Mouse (Mus musculus) MEL (cell line): Measurements from ENCODE around the gene Xpnpep3. TPM values are rescaled to one million over a fixed set of nuclear protein-coding genes. Genes with fewer than 3 reads are reported as not detected.

Experiments
- DNase-seq: peaks from one replicate; pipeline ENCODE4 v3.0.0; 2011; ENCODE audit warnings: low read depth, low spot score
- H3K27ac ChIP-seq: 2 replicates; pipeline ENCODE4 v1.5.1; 2012; ENCODE audit warnings: low read depth, mild to moderate bottlenecking, control low read depth, low read length, moderate library complexity; ENCODE audit not compliant: control insufficient read depth
- H3K27me3 ChIP-seq, 2 experiments: fragments of 150-350 bp in 1 of 2; sonication (generic) in 1 of 2; 2 replicates each; pipeline ENCODE4 v1.6.1; 2012; ENCODE audit warnings: low read length in 2 of 2, mild to moderate bottlenecking in 2 of 2, improper control_type of control experiment in 1 of 2, moderate library complexity in 1 of 2; ENCODE audit not compliant: insufficient read depth in 2 of 2, control insufficient read depth in 1 of 2
- H3K36me3 ChIP-seq, 2 experiments: 2 replicates each; pipeline ENCODE4 v1.6.1; 2012 to 2014; ENCODE audit warnings: low read length in 2 of 2, improper control_type of control experiment in 1 of 2, inconsistent platforms in 1 of 2, mild to moderate bottlenecking in 1 of 2; ENCODE audit not compliant: insufficient read depth in 2 of 2, control insufficient read depth in 1 of 2
- H3K4me1 ChIP-seq, 2 experiments: fragments of 150-350 bp in 1 of 2; sonication (generic) in 1 of 2; 2 replicates each; pipeline ENCODE4 v1.6.1; 2012; ENCODE audit warnings: low read length in 2 of 2, improper control_type of control experiment in 1 of 2, mild to moderate bottlenecking in 1 of 2; ENCODE audit not compliant: insufficient read depth in 2 of 2, control insufficient read depth in 1 of 2
- H3K4me3 ChIP-seq, 2 experiments: fragments of 150-350 bp in 1 of 2; sonication (generic) in 1 of 2; 2 replicates each; pipeline ENCODE4 v1.5.1; 2012; ENCODE audit warnings: low read depth in 2 of 2, low read length in 2 of 2, mild to moderate bottlenecking in 2 of 2, moderate library complexity in 2 of 2, control low read depth in 1 of 2, improper control_type of control experiment in 1 of 2; ENCODE audit not compliant: control insufficient read depth in 1 of 2, insufficient read depth in 1 of 2
- H3K79me2 ChIP-seq: 2 replicates; pipeline ENCODE4 v1.6.1; 2012; ENCODE audit warnings: mild to moderate bottlenecking, low read length, moderate library complexity; ENCODE audit not compliant: control insufficient read depth, poor library complexity, insufficient read depth
- H3K9ac ChIP-seq: 2 replicates; pipeline ENCODE4 v1.6.1; 2012; ENCODE audit warnings: low read depth, mild to moderate bottlenecking, control low read depth, low read length, moderate library complexity; ENCODE audit not compliant: control insufficient read depth, poor library complexity, severe bottlenecking
- H3K9me3 ChIP-seq: fragments of 150-350 bp; sonication (generic); replicated peaks from 2 replicates; pipeline ENCODE4 v1.6.1; 2012; ENCODE audit warnings: mild to moderate bottlenecking, low read length, improper control_type of control experiment, moderate library complexity; ENCODE audit not compliant: insufficient read depth
- BHLHE40 ChIP-seq: IDR thresholded peaks from 2 replicates; pipeline ENCODE4 v1.6.1; 2012; ENCODE audit warnings: low read depth, mild to moderate bottlenecking, inconsistent platforms, low read length, improper control_type of control experiment, borderline replicate concordance
- CHD1 ChIP-seq: IDR thresholded peaks from 2 replicates; pipeline ENCODE4 v1.6.1; 2012; ENCODE audit warnings: low read depth, mild to moderate bottlenecking, inconsistent platforms, low read length, improper control_type of control experiment
- CHD2 ChIP-seq: IDR thresholded peaks from 2 replicates; pipeline ENCODE4 v1.6.1; 2011; ENCODE audit warnings: low read length, improper control_type of control experiment
- CTCF ChIP-seq, 3 experiments: IDR thresholded peaks in 2 of 3; conservative IDR thresholded peaks in 1 of 3; 2 replicates each; pipeline ENCODE4 v1.5.1; 2011 to 2012; ENCODE audit warnings: low read length in 3 of 3, low read depth in 2 of 3, mild to moderate bottlenecking in 2 of 3, improper control_type of control experiment in 1 of 3, inconsistent platforms in 1 of 3, mixed read lengths in 1 of 3, moderate library complexity in 1 of 3; ENCODE audit not compliant: control insufficient read depth in 1 of 3, insufficient read depth in 1 of 3, poor library complexity in 1 of 3, severe bottlenecking in 1 of 3
- E2F4 ChIP-seq: IDR thresholded peaks from 2 replicates; pipeline ENCODE4 v1.6.1; 2011; ENCODE audit warnings: low read depth, low read length, improper control_type of control experiment, borderline replicate concordance
- ELF1 ChIP-seq: IDR thresholded peaks from 2 replicates; pipeline ENCODE4 v1.6.1; 2014; ENCODE audit warnings: low read depth, mild to moderate bottlenecking, inconsistent platforms, low read length, improper control_type of control experiment, moderate library complexity
- EP300 ChIP-seq, 2 experiments: IDR thresholded peaks; 2 replicates each; pipeline ENCODE4 v1.6.1; 2011; ENCODE audit warnings: improper control_type of control experiment in 2 of 2, low read length in 2 of 2, low read depth in 1 of 2, mild to moderate bottlenecking in 1 of 2
- ETS1 ChIP-seq: IDR thresholded peaks from 2 replicates; pipeline ENCODE4 v1.6.1; 2012; ENCODE audit warnings: low read depth, mild to moderate bottlenecking, inconsistent platforms, low read length, improper control_type of control experiment, moderate library complexity
- GABPA ChIP-seq: IDR thresholded peaks from 2 replicates; pipeline ENCODE4 v1.6.1; 2012; ENCODE audit warnings: low read depth, mild to moderate bottlenecking, inconsistent platforms, low read length, improper control_type of control experiment, moderate library complexity
- GATA1 ChIP-seq: IDR thresholded peaks from 2 replicates; pipeline ENCODE4 v1.6.1; 2011; ENCODE audit warnings: low read depth, low read length, improper control_type of control experiment
- JUND ChIP-seq: IDR thresholded peaks from 2 replicates; pipeline ENCODE4 v1.6.1; 2011; ENCODE audit warnings: low read depth, mild to moderate bottlenecking, improper control_type of control experiment, low read length
- KAT2A ChIP-seq: conservative IDR thresholded peaks from 2 replicates; pipeline ENCODE4 v1.6.1; 2012; ENCODE audit warnings: low read depth, low read length, improper control_type of control experiment, inconsistent platforms
- MAX ChIP-seq: IDR thresholded peaks from 2 replicates; pipeline ENCODE4 v1.6.1; 2011; ENCODE audit warnings: low read length, improper control_type of control experiment
- MAZ ChIP-seq: IDR thresholded peaks from 2 replicates; pipeline ENCODE4 v1.6.1; 2012; ENCODE audit warnings: low read depth, mild to moderate bottlenecking, inconsistent platforms, low read length, improper control_type of control experiment
- MXI1 ChIP-seq: IDR thresholded peaks from 2 replicates; pipeline ENCODE4 v1.6.1; 2011; ENCODE audit warnings: mild to moderate bottlenecking, low read depth, low read length, improper control_type of control experiment
- MYB ChIP-seq: IDR thresholded peaks from 2 replicates; pipeline ENCODE4 v1.6.1; 2011; ENCODE audit warnings: mild to moderate bottlenecking, low read depth, low read length, improper control_type of control experiment
- POLR2A ChIP-seq, 2 experiments: IDR thresholded peaks; 2 replicates each; pipeline ENCODE4 v1.6.1; 2011 to 2012; ENCODE audit warnings: low read length in 2 of 2, mild to moderate bottlenecking in 2 of 2, control low read depth in 1 of 2, improper control_type of control experiment in 1 of 2, low read depth in 1 of 2, moderate library complexity in 1 of 2; ENCODE audit not compliant: control insufficient read depth in 1 of 2, insufficient read depth in 1 of 2, poor library complexity in 1 of 2
- POLR2AphosphoS2 ChIP-seq: IDR thresholded peaks from 2 replicates; pipeline ENCODE4 v1.6.1; 2011; ENCODE audit warnings: low read length, improper control_type of control experiment
- POLR2AphosphoS5 ChIP-seq: IDR thresholded peaks from 2 replicates; pipeline ENCODE4 v1.6.1; 2012; ENCODE audit warnings: low read depth, borderline replicate concordance, mild to moderate bottlenecking, inconsistent platforms, low read length, moderate library complexity, mixed read lengths
- RCOR1 ChIP-seq: IDR thresholded peaks from 2 replicates; pipeline ENCODE4 v1.6.1; 2012; ENCODE audit warnings: low read depth, mild to moderate bottlenecking, inconsistent platforms, low read length, improper control_type of control experiment
- SIN3A ChIP-seq: IDR thresholded peaks from 2 replicates; pipeline ENCODE4 v1.6.1; 2012; ENCODE audit warnings: low read length, improper control_type of control experiment, inconsistent platforms
- SMC3 ChIP-seq: IDR thresholded peaks from 2 replicates; pipeline ENCODE4 v1.6.1; 2011; ENCODE audit warnings: low read depth, low read length, improper control_type of control experiment
- TAL1 ChIP-seq: IDR thresholded peaks from 2 replicates; pipeline ENCODE4 v1.6.1; 2012; ENCODE audit warnings: mild to moderate bottlenecking, inconsistent platforms, low read length, moderate library complexity, mixed read lengths
- TBP ChIP-seq: IDR thresholded peaks from 2 replicates; pipeline ENCODE4 v1.8.0; 2011; ENCODE audit warnings: low read depth, low read length, improper control_type of control experiment
- TCF12 ChIP-seq: IDR thresholded peaks from 2 replicates; pipeline ENCODE4 v1.6.1; 2014; ENCODE audit warnings: low read depth, mild to moderate bottlenecking, inconsistent platforms, low read length, improper control_type of control experiment, moderate library complexity
- USF1 ChIP-seq: IDR thresholded peaks from 2 replicates; pipeline ENCODE4 v1.6.1; 2014; ENCODE audit warnings: low read depth, mild to moderate bottlenecking, inconsistent platforms, low read length, improper control_type of control experiment, moderate library complexity
- USF2 ChIP-seq, 2 experiments: IDR thresholded peaks; 2 replicates each; pipeline ENCODE4 v1.6.1; 2011 to 2012; ENCODE audit warnings: improper control_type of control experiment in 2 of 2, low read length in 2 of 2, borderline replicate concordance in 1 of 2, inconsistent platforms in 1 of 2, low read depth in 1 of 2, mild to moderate bottlenecking in 1 of 2; ENCODE audit not compliant: insufficient read depth in 1 of 2
- ZC3H11A ChIP-seq: IDR thresholded peaks from 2 replicates; pipeline ENCODE4 v1.6.1; 2012; ENCODE audit warnings: low read depth, mild to moderate bottlenecking, inconsistent platforms, low read length, improper control_type of control experiment
- ZKSCAN1 ChIP-seq: IDR thresholded peaks from 2 replicates; pipeline ENCODE4 v1.6.1; 2012; ENCODE audit warnings: low read depth, mild to moderate bottlenecking, inconsistent platforms, low read length, improper control_type of control experiment, moderate library complexity
- ZMIZ1 ChIP-seq: IDR thresholded peaks from 2 replicates; pipeline ENCODE4 v1.6.1; 2012; ENCODE audit warnings: low read depth, mild to moderate bottlenecking, inconsistent platforms, low read length, improper control_type of control experiment, moderate library complexity
- ZNF384 ChIP-seq: IDR thresholded peaks from 2 replicates; pipeline ENCODE4 v1.6.1; 2012; ENCODE audit warnings: low read depth, mild to moderate bottlenecking, inconsistent platforms, low read length, improper control_type of control experiment
- polyA plus RNA-seq, 2 experiments: library from polyadenylated mRNA; stranded (reverse) in 1 of 2; unstranded in 1 of 2; fragments of >175 nt in 1 of 2; fragments of >200 nt in 1 of 2; gene quantifications; 2 replicates each; pipeline versions ENCODE4 v1.2.1 to v1.2.4; 2012; ENCODE audit warnings: low replicate concordance in 2 of 2, low read depth in 1 of 2; ENCODE audit not compliant: insufficient read length in 2 of 2, insufficient read depth in 1 of 2, missing spikeins in 1 of 2
- total RNA-seq: library from RNA; depleted of rRNA; stranded (reverse); fragments of 300-350 nt; gene quantifications from 2 replicates; pipeline ENCODE4 v1.2.3, GENCODE M21; 2012

Gene Xpnpep3
- total and polyA plus RNA-seq, 3 experiments, result 10.2 to 88.4 (median 13.1) TPM

GRCm38 (mm10) chr15:81361022-81361404 is 38.9 kb upstream of the Xpnpep3 start:
- Histone ChIP-seq H3K36me3 (peaks cover 17 to 22% of the 10 kb centered on the region in 2 experiments), H3K79me2 (peaks cover 8% of the 10 kb centered on the region), H3K4me1 (peaks cover 5 to 8% of the 10 kb centered on the region in 2 experiments), H3K27ac (peak overlapping the region; percentile 48), H3K27me3 (no peaks in the 10 kb centered on the region)
- no peak for DNase-seq
- no peak for TF ChIP-seq GABPA
- no peak; the same call in 1 of the 2 replicates for TF ChIP-seq RCOR1
- TF ChIP-seq ZC3H11A, result no peak
- TF ChIP-seq MXI1, result peak; percentile 33; the same call in 1 of the 2 replicates
- 0 out of 2 replicates have a peak, but pooled peaks have one; percentile 12 for TF ChIP-seq ZKSCAN1
- peak; percentile 17; the same call in 1 of the 2 replicates for TF ChIP-seq MAZ
- 0 out of 4 replicates have a peak, but pooled peaks of 1 of the 2 experiments have one; percentile 14 for TF ChIP-seq EP300 (IDR thresholded peaks at IDR 0.05; ENCODE audit: low read depth in 1 of 2, low read length in 2 of 2)
- no peak for TF ChIP-seq ETS1
- no peak; the same call in 1 of the 2 replicates for TF ChIP-seq USF1
- peak; percentile 68; the same call in 1 of the 2 replicates for TF ChIP-seq SIN3A
- no peak for TF ChIP-seq E2F4
- TF ChIP-seq SMC3, result no peak
- no peak for TF ChIP-seq MYB
- no peak for TF ChIP-seq GATA1
- TF ChIP-seq USF2 (IDR thresholded peaks at IDR 0.05; ENCODE audit: borderline replicate concordance in 1 of 2, insufficient read depth in 1 of 2, low read depth in 1 of 2, low read length in 2 of 2), result no peak
- no peak for TF ChIP-seq ELF1
- TF ChIP-seq KAT2A, result no peak
- TF ChIP-seq ZNF384, result no peak
- TF ChIP-seq, all 39 proteins: peak for 5
- H3K9ac ChIP-seq, result peak overlapping the region; percentile 27
- H3K9me3 ChIP-seq, result no peaks in the 10 kb centered on the region
- H3K4me3 ChIP-seq, result peak overlapping the region; percentile 53 to 80

GRCm38 (mm10) chr15:81361417-81362015 is 38.4 kb upstream of the Xpnpep3 start:
- Histone ChIP-seq H3K4me3 (peak overlapping the region; percentile 53 to 80), H3K36me3 (peaks cover 21 to 22% of the 10 kb centered on the region in 2 experiments), H3K27ac (peak overlapping the region; percentile 48), H3K9me3 (no peaks in the 10 kb centered on the region), H3K9ac (peak overlapping the region; percentile 27), H3K27me3 (no peaks in the 10 kb centered on the region), H3K4me1 (peaks cover 5 to 8% of the 10 kb centered on the region in 2 experiments), H3K79me2 (peaks cover 8% of the 10 kb centered on the region)
- peak; percentile 53 for DNase-seq
- no peak for TF ChIP-seq POLR2A (IDR thresholded peaks at IDR 0.05; ENCODE audit: control insufficient read depth in 1 of 2, insufficient read depth in 1 of 2, low read depth in 1 of 2, low read length in 2 of 2, poor library complexity in 1 of 2)
- peak in 1 of 2 experiments; percentile 22; a peak in 1 of 4 replicates for TF ChIP-seq EP300 (IDR thresholded peaks at IDR 0.05; ENCODE audit: low read depth in 1 of 2, low read length in 2 of 2)
- TF ChIP-seq KAT2A, result no peak
- no peak for TF ChIP-seq CHD1
- no peak for TF ChIP-seq SMC3
- no peak for TF ChIP-seq MAX
- no peak for TF ChIP-seq ZKSCAN1
- TF ChIP-seq BHLHE40, result no peak
- TF ChIP-seq MYB, result no peak
- TF ChIP-seq POLR2AphosphoS2, result peak; percentile 16
- no peak for TF ChIP-seq POLR2AphosphoS5
- no peak for TF ChIP-seq E2F4
- no peak for TF ChIP-seq JUND
- TF ChIP-seq TCF12, result no peak
- no peak for TF ChIP-seq MAZ
- TF ChIP-seq ZMIZ1, result no peak
- TF ChIP-seq TBP, result no peak
- TF ChIP-seq TAL1, result no peak
- no peak; the same call in 1 of the 2 replicates for TF ChIP-seq CHD2
- TF ChIP-seq CTCF (IDR thresholded peaks at IDR 0.05 in 2 of 3, conservative IDR thresholded peaks at IDR 0.05 in 1 of 3; ENCODE audit: control insufficient read depth in 1 of 3, insufficient read depth in 1 of 3, low read depth in 2 of 3, low read length in 3 of 3, poor library complexity in 1 of 3, severe bottlenecking in 1 of 3), result no peak
